Mouse (Mus musculus) kidney, adult 2 months (tissue): ENCODE results near the gene Adgre5.

Experiments used
- CTCF ChIP-seq: fragments of 200-500 bp; conservative IDR thresholded peaks from 2 replicates; pipeline ENCODE4 v1.5.1; 2011; ENCODE audit warnings: low read depth, mild to moderate bottlenecking, control low read depth, low read length, moderate library complexity, mixed read lengths; ENCODE audit not compliant: insufficient read depth, insufficient read length
- POLR2A ChIP-seq: fragments of 200-500 bp; IDR thresholded peaks from one replicate; pipeline ENCODE4 v1.6.1; 2011; ENCODE audit warnings: low read depth, low read length, control low read depth

DNA sequence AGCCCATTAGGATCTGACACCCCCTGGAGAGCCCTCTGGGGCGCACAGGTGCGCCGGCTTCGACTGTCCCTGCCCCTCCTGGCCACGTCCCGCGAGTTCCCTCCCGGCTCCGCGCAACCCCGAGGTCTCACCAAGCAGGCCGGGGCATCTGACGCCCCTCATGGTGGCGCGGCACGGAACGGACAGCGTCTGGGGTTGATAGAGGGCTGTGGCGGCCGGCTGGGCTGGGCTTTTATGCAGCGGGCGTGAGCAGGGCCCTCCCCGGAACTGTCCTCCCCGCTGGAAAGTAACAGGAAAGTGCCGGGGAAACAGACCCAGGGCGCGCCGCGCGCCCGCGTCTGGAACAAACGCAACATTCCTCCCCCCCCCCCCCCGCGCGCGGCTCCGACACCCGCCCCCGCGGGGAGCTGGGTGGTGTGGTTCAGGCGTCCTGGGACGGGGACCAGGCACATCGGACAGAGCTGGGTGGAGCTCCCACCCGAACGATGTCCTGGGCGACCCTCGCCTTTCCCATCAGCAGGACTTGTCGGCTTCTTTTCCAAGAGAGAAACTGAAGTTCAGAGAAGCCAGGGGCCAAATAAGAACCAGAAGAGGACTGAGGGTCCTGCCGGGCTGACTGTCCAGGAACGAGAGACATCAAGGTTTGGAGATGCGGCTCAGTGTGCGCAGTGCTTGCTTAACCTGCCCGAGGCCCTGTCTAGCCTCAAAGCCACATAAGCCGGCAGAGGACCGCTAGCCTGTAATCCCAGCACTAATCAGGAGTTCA, at the start of gene Adgre5:
- no peak for TF ChIP-seq CTCF
- no peak for TF ChIP-seq POLR2A
